Mouse (Mus musculus): ENCODE measurements at regions not wholly inside any gene's neighbourhood (a gene's known extent, or its start where the extent isn't known, plus 50 kb on each side); places are given as distances from the start of the nearest gene placed in this dataset.

- no peak for DNase-seq (ENCODE audit: low read depth)
Measured at GRCm38 (mm10) chr8:103955568-103956260, 145.7 kb upstream of the Cdh5 start.

GRCm38 (mm10) chr8:103964293-103964918 lies 137.0 kb upstream of the Cdh5 start:
- no peak for DNase-seq (ENCODE audit: low read depth)

- DNase-seq (ENCODE audit: low read depth) = no peak
Measured at GRCm38 (mm10) chr8:103969929-103970328, 131.5 kb upstream of the Cdh5 start.

GRCm38 (mm10) chr8:103970511-103970910 lies 130.9 kb upstream of the Cdh5 start:
- no peak for DNase-seq (ENCODE audit: low read depth)

GRCm38 (mm10) chr8:103970966-103971365 lies 130.5 kb upstream of the Cdh5 start:
- DNase-seq (ENCODE audit: low read depth) = no peak

- no peak for DNase-seq (ENCODE audit: low read depth)
Measured at GRCm38 (mm10) chr8:103976488-103976887, 124.9 kb upstream of the Cdh5 start.

- no peak for DNase-seq (ENCODE audit: low read depth)
Measured at GRCm38 (mm10) chr8:103978948-103979347, 122.5 kb upstream of the Cdh5 start.

GRCm38 (mm10) chr8:103983860-103984594 lies 117.4 kb upstream of the Cdh5 start:
- DNase-seq (ENCODE audit: low read depth) = no peak

GRCm38 (mm10) chr8:103985640-103986039 lies 115.8 kb upstream of the Cdh5 start:
- no peak for DNase-seq (ENCODE audit: low read depth)

- DNase-seq (ENCODE audit: low read depth) = no peak
Measured at GRCm38 (mm10) chr8:103993897-103994296, 107.5 kb upstream of the Cdh5 start.

GRCm38 (mm10) chr8:103998143-103998542 lies 103.3 kb upstream of the Cdh5 start:
- no peak for DNase-seq (ENCODE audit: low read depth)

GRCm38 (mm10) chr8:104007209-104007608 lies 94.2 kb upstream of the Cdh5 start:
- no peak for DNase-seq (ENCODE audit: low read depth)

GRCm38 (mm10) chr8:104008756-104009155 lies 92.7 kb upstream of the Cdh5 start:
- DNase-seq (ENCODE audit: low read depth) = no peak

GRCm38 (mm10) chr8:104009306-104009705 lies 92.1 kb upstream of the Cdh5 start:
- no peak for DNase-seq (ENCODE audit: low read depth)

- DNase-seq (ENCODE audit: low read depth) = no peak
Measured at GRCm38 (mm10) chr8:104022231-104022630, 79.2 kb upstream of the Cdh5 start.

GRCm38 (mm10) chr8:104022691-104023509 lies 78.5 kb upstream of the Cdh5 start:
- no peak for DNase-seq (ENCODE audit: low read depth)

- no peak for DNase-seq (ENCODE audit: low read depth)
Measured at GRCm38 (mm10) chr8:104027161-104027821, 74.1 kb upstream of the Cdh5 start.

GRCm38 (mm10) chr8:104028626-104029025 lies 72.8 kb upstream of the Cdh5 start:
- DNase-seq (ENCODE audit: low read depth) = peak; percentile 7

- DNase-seq (ENCODE audit: low read depth) = peak; percentile 3
Measured at GRCm38 (mm10) chr8:104032179-104032578, 69.2 kb upstream of the Cdh5 start.

GRCm38 (mm10) chr8:104033148-104033547 lies 68.3 kb upstream of the Cdh5 start:
- no peak for DNase-seq (ENCODE audit: low read depth)

- DNase-seq (ENCODE audit: low read depth) = no peak
Measured at GRCm38 (mm10) chr8:104034286-104034685, 67.1 kb upstream of the Cdh5 start.

Data from c-Kit-positive CD71-positive TER-119-negative erythroid progenitor cells, embryonic 14.5 days (primary cell).